Mouse (Mus musculus) layer of hippocampus, adult 9-11 months (tissue): ENCODE measurements around the gene Adamts7.

Source experiments
- DNase-seq: peaks from one replicate; pipeline ENCODE4 v3.0.0; 2022

Gene Adamts7

DNA sequence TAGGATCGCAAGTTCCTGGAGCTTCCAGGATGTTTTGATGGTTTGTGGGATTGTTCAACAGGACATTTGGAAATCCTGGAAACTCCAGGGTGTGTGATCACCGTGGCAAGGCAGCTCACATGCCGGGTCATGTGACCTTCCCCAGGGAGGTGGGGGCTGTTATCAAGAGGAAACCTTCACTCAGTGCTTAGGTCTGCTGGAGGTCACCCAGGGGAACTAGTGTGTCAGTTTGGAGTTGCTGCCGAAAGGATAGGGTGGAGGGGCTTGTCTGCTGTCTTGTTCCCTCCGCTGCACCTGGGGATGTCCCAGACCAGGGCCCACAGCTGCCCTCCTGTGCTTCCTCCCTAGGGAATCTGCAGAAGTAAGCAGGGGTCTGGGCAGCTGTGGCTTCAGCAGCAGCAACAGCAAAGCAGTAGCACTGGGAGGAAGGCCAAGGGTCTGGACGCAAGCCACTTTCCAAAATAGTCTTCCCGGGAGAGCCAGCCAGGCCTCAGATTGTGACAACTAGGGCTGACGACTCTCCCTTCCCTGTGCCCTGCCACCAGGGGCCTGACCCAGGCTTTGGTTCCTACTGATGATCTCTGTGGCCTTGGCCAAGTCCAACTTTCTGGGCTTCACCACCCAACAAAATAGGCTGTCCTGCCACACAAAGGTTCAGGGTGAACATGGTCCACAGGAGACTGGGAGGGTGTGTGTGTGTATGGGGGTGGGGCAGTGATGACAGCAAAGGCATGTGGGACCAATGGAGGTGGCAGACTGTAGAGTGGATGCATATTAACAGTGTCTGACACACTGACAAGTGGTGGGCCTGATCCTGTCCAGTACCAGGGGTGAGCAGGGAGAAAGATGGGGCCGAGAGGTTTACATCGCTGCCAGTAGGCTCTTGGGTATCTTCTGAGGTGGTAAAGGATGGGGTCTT is 35.9 kb downstream of the Adamts7 start:
- DNase-seq: no peak

DNA sequence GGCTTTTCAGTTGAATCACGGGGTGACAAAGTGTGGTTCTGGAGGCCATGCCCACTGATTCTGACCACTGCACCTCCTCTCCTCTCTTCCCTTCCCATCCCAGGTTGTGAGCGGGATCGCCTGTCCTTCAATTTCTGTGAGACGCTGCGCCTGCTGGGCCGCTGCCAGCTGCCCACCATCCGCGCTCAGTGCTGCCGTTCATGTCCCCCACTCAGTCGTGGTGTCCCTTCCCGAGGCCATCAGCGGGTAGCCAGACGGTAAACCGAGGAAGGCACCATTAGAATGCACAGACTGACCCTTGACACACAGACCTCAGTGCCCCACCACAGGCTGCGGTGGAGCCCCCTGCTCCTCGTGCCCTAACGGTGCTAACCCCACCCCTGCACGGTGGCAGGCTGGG is 36.7 kb downstream of the Adamts7 start:
- DNase-seq: no peak

- DNase-seq: no peak
Measured at GRCm38 (mm10) chr9:90200501-90200900, 37.6 kb downstream of the Adamts7 start.

DNA sequence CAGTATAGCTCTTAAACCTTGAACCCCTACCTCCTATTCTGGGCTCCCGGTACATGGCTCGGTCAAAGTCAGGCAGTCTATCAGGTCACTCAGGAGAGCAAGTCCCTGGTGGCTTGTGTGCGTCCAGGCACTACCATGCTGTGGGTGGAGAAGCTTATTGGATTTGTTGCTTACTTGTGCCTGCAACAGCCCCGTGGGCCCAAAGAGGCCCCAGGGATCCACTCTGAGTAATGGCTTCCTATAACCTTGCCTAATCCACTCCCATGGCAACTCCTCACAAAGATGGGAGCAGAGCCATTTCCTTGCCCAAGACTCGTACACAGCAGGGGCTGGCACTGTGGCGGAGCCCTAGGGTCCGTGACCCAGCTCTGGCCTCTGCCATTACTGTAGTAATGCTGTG is 38.2 kb downstream of the Adamts7 start:
- DNase-seq: no peak

DNA sequence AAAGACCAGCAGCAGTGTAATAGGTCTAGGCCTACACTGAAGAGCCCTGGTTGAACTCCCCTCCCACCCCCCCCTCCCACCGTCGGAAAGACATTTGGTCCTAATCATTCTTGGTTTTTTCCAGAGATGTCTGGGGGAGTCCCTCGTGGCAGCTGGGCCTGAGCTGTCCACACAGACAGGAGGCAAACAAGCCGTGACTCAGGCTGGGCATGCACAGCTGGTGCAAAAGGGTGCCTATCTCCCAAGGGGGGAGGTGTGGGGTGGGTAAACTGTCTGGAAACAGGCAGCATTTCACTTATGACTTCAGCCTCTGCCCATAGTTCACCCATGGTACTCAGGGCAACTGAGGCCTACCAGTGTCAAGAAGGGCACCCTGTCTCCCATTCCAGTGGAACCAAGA is 38.7 kb downstream of the Adamts7 start:
- DNase-seq: no peak

DNA sequence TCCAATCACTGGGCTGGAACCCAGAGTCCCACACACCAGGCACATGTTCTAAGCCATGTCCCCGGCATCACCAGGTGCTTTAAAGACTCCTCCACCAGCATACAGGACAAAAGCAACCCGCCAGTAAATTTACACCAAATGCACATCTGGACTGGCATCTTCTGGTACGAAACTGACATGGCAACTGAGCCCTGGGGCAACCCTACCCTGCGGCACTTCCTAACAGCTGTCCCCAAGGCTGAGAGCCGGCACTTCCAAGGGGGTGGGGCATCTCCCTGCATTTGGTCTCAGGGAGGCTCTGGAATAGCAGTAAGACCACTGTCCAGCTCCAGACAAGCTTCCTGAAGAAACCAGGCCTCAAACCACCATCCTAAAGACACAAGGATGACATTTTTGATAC is 40.4 kb downstream of the Adamts7 start:
- no peak for DNase-seq

GRCm38 (mm10) chr9:90204396-90204915 is 41.6 kb downstream of the Adamts7 start:
- no peak for DNase-seq

DNA sequence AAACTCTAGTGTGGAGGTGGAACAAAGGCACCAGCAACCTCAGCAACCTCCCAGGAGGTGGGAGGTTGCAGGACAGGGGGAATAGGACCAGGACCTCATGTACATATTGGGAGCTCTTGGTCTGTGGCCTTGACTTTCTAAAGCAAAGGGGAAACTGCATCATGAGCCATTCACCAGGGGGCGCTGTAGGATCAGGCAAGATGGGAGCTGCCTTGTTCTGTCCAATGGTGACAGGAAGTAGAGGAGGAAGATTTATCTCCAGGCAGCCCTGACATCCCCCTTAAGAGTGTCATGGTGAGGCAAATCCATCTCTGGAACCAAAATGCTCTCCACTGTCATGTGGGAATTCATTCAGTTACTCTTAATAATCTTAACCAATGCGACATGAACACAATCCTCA is 43.6 kb downstream of the Adamts7 start:
- DNase-seq: peak; percentile 74

GRCm38 (mm10) chr9:90207808-90208207 is 44.9 kb downstream of the Adamts7 start:
- no peak for DNase-seq

- DNase-seq: no peak
Measured at GRCm38 (mm10) chr9:90208655-90209054, 45.8 kb downstream of the Adamts7 start.

DNA sequence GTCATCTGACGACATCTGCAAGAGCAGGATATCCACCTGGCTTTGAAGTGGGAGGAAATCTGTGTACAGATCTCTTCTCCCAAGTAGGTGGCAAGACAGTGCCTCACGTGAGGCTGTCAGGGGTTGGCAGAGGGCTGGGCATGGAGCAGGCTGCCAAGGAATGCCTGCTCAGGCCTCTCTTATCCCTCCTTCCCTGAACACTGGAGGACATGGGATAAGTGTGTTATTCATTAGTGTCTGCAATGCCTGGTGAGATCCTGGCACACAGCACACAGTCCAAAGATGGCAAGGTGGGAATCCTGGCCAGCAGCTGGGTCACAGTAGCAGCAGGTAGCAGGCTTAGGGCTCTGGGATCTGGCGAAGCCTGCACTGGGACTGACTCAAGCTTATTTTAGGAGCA is 50.3 kb downstream of the Adamts7 start:
- no peak for DNase-seq

DNA sequence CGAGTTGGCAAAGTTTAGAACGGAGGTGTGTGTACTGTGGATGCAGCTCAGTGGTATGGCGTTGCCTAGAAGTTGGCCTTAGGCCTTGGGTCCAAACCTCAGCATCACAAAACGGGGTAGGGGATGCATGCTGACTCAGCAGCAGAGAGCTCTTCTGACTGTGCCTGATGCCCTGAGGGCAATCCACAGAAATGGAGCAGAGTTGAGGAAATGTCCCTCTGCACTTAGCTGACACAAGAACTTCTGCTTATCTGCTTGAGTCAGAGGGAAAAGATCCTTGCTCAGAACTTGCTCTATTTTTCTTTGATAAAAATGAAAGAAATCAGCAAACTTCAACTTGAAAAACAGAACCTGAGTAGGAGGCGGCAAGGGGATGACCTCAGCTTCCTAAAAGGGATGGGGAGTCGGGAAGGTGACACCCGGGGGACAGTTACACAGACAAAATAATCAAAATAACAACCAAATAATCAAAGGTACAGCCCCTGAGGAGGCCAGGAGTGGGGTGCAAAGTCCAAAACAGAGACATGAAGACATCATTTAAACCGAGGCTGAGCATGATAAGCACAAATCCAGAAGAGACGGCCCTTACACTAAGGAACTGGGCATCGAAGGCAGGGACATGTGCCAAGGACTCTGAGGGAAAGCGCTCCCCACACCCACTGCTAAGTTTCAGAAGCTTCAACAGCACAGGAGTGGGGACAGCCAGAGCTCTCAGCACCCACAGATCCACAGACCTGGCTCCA is 53.6 kb downstream of the Adamts7 start:
- DNase-seq: no peak

- DNase-seq: no peak
Measured at GRCm38 (mm10) chr9:90217501-90217900, 54.6 kb downstream of the Adamts7 start.

DNA sequence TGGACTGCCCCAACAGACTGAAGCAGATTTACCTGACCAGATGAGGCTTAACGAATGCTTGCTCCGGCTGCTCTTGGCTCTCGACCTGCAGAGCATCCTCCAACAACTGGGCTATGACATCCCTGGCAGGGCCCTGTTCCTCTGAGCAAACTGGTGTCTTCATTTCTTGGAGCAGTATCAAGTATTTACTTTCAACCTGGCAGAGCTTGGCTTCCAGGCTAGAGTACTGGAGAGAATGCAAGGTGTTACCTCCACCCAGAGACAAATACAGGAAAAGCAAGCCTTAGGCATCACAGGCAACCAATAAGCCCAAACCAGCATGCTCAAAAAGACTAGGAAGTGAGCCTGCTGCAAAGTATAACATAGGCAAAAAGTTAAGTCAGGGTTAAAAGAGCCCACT is 59.4 kb downstream of the Adamts7 start:
- DNase-seq: no peak

- no peak for DNase-seq
Measured at GRCm38 (mm10) chr9:90226081-90226741, 63.3 kb downstream of the Adamts7 start.

GRCm38 (mm10) chr9:90226742-90227096 is 63.9 kb downstream of the Adamts7 start:
- DNase-seq: no peak

DNA sequence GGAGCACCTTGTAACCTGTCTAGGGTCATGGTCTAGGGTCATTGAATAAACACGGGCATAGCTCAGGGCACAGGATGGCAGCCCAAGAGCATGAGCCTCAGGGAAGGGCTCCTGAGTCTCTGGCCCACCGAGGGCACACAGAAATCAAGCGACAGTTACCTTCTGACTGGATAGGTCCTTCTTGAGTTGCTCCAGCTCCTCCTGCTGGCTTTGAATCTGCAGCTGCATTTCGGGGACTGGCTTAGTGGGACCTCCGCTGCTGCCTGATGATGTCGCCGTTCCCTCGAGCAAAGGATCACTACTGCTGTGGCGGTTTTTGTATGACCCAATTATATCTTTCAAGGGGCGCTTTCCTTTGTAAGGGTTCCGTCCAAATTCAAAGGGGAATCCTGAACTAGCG is 64.3 kb downstream of the Adamts7 start:
- no peak for DNase-seq

DNA sequence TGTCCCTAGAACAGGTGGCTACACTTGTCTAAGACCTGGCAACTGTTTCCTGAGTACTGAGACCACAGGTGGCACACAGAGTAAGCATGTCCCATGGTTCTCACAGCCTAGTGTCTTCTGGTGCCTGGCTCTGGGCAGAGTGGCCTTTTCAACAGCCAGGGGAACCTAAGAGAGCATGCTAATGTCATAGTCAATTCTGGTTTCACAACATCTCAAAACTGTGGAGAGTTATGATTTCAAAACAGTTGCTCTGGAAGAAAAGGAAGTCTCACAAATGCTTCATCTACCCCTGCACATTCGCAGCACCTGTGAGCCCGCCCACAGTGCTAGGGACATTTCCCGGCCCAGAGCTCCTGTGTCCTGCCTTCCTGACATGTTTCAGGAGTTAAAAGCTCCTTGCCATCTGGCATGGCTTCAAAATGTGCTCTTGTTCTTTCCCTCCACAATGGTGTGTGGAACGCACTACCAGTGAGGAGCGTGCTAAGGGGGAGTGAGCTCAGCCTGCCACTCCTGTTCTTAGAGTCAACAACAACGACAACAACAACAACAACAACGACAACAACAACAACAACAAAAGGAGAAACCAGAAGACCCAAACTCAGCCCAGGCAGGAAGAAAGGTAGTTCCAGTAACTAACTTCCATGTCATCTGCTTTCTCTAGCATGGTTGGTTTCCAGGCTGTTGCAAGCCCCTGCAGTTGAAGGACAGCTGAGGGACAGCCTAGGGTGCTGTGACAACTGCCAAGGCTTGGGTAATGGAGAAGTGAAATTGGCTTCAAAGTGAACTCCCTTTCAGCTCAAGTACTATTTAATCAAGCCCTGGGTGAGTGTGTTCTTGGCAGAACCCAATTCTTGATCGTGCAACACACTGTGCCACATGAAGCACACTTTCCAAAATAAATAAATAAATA is 70.2 kb downstream of the Adamts7 start:
- DNase-seq: no peak

DNA sequence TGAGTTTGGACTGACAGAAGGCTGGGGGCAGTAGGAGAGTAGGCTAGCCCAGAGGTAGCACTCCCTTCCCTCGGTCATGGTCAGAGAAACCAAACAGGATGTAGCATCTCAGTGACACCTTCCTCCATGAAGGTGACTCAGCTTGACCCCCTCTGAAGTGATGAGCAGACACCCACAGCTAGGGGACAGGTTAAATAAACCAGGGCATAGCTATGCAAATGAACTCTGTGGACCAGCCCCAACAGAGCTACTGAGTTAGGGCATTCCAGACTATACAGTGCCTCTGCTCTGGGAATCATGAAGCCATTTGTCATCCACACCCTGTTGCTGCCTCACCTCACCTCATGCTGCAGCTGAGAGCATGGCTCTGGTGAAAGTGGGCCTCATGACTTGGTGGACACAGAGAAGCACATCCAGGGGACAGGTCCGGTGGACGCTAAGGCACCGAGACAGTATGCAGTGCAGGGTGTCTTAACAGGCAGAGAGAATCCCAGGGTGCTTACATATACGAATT is 71.1 kb downstream of the Adamts7 start:
- DNase-seq: no peak

GRCm38 (mm10) chr9:90234786-90235185 is 71.9 kb downstream of the Adamts7 start:
- DNase-seq: no peak

- no peak for DNase-seq
Measured at GRCm38 (mm10) chr9:90235258-90235882, 72.5 kb downstream of the Adamts7 start.

DNA sequence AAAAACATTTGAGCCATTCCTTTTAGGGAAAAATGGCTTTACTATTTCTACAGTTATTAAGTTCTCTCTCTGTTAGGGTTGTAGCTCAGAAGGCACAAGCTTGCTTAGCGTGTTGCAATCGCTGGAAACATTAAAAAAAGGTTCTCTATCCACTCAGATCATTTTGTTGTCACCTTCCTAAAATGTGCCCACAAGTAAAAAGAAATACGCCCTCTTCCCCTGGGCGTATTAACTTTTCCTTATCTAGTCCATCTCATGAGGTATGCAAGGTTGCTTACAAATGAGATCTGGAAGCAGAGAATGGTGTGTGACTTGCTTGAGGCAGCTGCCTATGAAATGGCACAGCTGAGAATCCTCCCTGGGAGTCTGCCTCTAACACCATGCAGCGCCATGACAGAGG is 73.9 kb downstream of the Adamts7 start:
- no peak for DNase-seq
